Mouse (Mus musculus) hematopoietic stem cell, adult 5-6 weeks (primary cell): ENCODE results near the gene Hyal6. TPM values are rescaled to one million over a fixed set of nuclear protein-coding genes. Genes with fewer than 3 reads are reported as not detected.

Source experiments
- total RNA-seq: library from RNA; stranded (forward); fragments of 172-1452, 232-1000 nt; gene quantifications from 2 replicates; pipeline ENCODE4 v1.2.3, GENCODE M21; 2017

Gene Hyal6
- total RNA-seq, 1 experiment from 2014 or later, result not detected

Other genes starting within 250 kb of the Hyal6 start
- gene Iqub, start 218.2 kb upstream of the Hyal6 start, total RNA-seq, result not detected in 2 replicates
- 205 and 225 TPM in 2 replicates for gene Ndufa5, start 205.2 kb upstream of the Hyal6 start, total RNA-seq
- not detected in 2 replicates for gene Asb15, start 205.1 kb upstream of the Hyal6 start, total RNA-seq
- gene Lmod2, start 135.5 kb upstream of the Hyal6 start, total RNA-seq, result not detected in 2 replicates
- gene Wasl, start 68.2 kb upstream of the Hyal6 start, total RNA-seq, result 9.5 and 17.6 TPM in 2 replicates
- not detected in 2 replicates for gene Hyal4, start 15.1 kb downstream of the Hyal6 start, total RNA-seq
- gene Spam1, start 57.9 kb downstream of the Hyal6 start, total RNA-seq, result not detected in 2 replicates
- not detected in 2 replicates for gene Hyal5, start 124.8 kb downstream of the Hyal6 start, total RNA-seq
- gene Tmem229a, start 223.1 kb downstream of the Hyal6 start, total RNA-seq, result not detected in 2 replicates